Mouse (Mus musculus): ENCODE results near the gene Cyp3a13.
"Not testable (repeated sequence)": the region's sequence is repeated elsewhere in the genome, so short reads cannot be mapped to it uniquely, and the experiment has no call there.

Cyp3a13 gene

GRCm38 (mm10) chr5:137871644-137872380 lies 49.6 kb downstream of the Cyp3a13 start, which contains the start of gene Pilrb2:
TSS of gene Pilrb2 (minus strand) at chr5:137871815.
- not testable (repeated sequence) for DNase-seq

- DNase-seq: not testable (repeated sequence)
Observed at GRCm38 (mm10) chr5:137868600-137868999, 52.8 kb downstream of the Cyp3a13 start.

- DNase-seq: not testable (repeated sequence)
Observed at GRCm38 (mm10) chr5:137864008-137864407, 57.4 kb downstream of the Cyp3a13 start.

GRCm38 (mm10) chr5:137857960-137858710 lies 63.3 kb downstream of the Cyp3a13 start, which contains the start of gene Pilrb1:
TSS of gene Pilrb1 (minus strand) at chr5:137858106.
- not testable (repeated sequence) for DNase-seq

GRCm38 (mm10) chr5:137856870-137857269 lies 64.5 kb downstream of the Cyp3a13 start:
- DNase-seq: not testable (repeated sequence)

GRCm38 (mm10) chr5:137854907-137855306 lies 66.5 kb downstream of the Cyp3a13 start:
- not testable (repeated sequence) for DNase-seq

- DNase-seq: not testable (repeated sequence)
Observed at GRCm38 (mm10) chr5:137850313-137850712, 71.1 kb downstream of the Cyp3a13 start.

Measured in B cell, adult 2 months (primary cell).